Mouse (Mus musculus) lung, embryonic 14.5 days (tissue): ENCODE measurements at regions not wholly inside any gene's neighbourhood (a gene's known extent, or its start where the extent isn't known, plus 50 kb on each side); places are given as distances from the start of the nearest gene placed in this dataset.
A peak's percentile ranks its signal among the peaks of the same experiment; 100 is the strongest.

ENCODE experiments used
- ATAC-seq: fragments of 200-750 bp; cut with Nextera tagmentation; 2 replicates; pipeline ENCODE4 v1.8.0; 2017; ENCODE audit warnings: mild to moderate bottlenecking, moderate TSS enrichment, moderate library complexity; ENCODE audit not compliant: insufficient read depth
- DNase-seq: peaks from one replicate; pipeline ENCODE4 v3.0.0-alpha.2; 2015
- H3K27ac ChIP-seq: fragments of 300-500 bp; sonication (generic); 2 replicates; pipeline ENCODE4 v1.5.1; 2014; ENCODE audit warnings: low read depth, mild to moderate bottlenecking, moderate library complexity
- H3K27me3 ChIP-seq: fragments of 300-500 bp; sonication (generic); 2 replicates; pipeline ENCODE4 v1.6.1; 2014; ENCODE audit warnings: low read length, control low read depth; ENCODE audit not compliant: insufficient read depth
- H3K36me3 ChIP-seq: fragments of 300-500 bp; sonication (generic); 2 replicates; pipeline ENCODE4 v1.6.1; 2014; ENCODE audit warnings: control low read depth; ENCODE audit not compliant: insufficient read depth
- H3K4me1 ChIP-seq: fragments of 300-500 bp; sonication (generic); 2 replicates; pipeline ENCODE4 v1.6.1; 2014; ENCODE audit warnings: antibody characterized with exemption, control low read depth; ENCODE audit not compliant: insufficient read depth
- H3K4me2 ChIP-seq: fragments of 300-500 bp; sonication (generic); 2 replicates; pipeline ENCODE4 v1.6.1; 2014; ENCODE audit warnings: mild to moderate bottlenecking
- H3K4me3 ChIP-seq: fragments of 300-500 bp; sonication (generic); 2 replicates; pipeline ENCODE4 v1.5.1; 2014; ENCODE audit warnings: low read depth, low read length
- H3K9ac ChIP-seq: fragments of 300-500 bp; sonication (generic); 2 replicates; pipeline ENCODE4 v1.6.1; 2014
- H3K9me3 ChIP-seq: fragments of 300-500 bp; sonication (generic); 2 replicates; pipeline ENCODE4 v1.6.1; 2016; ENCODE audit warnings: low read depth, low read length, control low read depth
- CTCF ChIP-seq: IDR thresholded peaks from 2 replicates; pipeline ENCODE4 v1.5.1; 2016; ENCODE audit warnings: antibody characterized with exemption, low read depth
- WGBS: fragments of 180-500 bp; shearing (Covaris S2); extraction: QIAGEN DNeasy Blood & Tissue Kit; methylation state at CpG from one replicate; pipeline ENCODE4 v1.1.7; 2014; 5-methylcytosine and 5-hydroxymethylcytosine counted together

GRCm38 (mm10) chr9:30772456-30772855, 149.8 kb downstream of the Adamts15 start:
- Histone ChIP-seq H3K9me3 (no peaks in the 10 kb centered on the region), H3K4me3 (no peak overlapping the region), H3K4me2 (no peak overlapping the region), H3K36me3 (no peaks in the 10 kb centered on the region), H3K27ac (no peak overlapping the region), H3K27me3 (no peaks in the 10 kb centered on the region), H3K9ac (no peak overlapping the region), H3K4me1 (no peaks in the 10 kb centered on the region)
- DNase-seq, result no peak
- WGBS, result 64% methylated on average over 3 of the region's 3 CpGs
- no peak for ATAC-seq
- TF ChIP-seq CTCF, result no peak

GRCm38 (mm10) chr9:30770436-30771173, 151.6 kb downstream of the Adamts15 start:
- ATAC-seq (no peak; the same call in 1 of the 2 replicates), DNase-seq (peak; percentile 23)
- H3K36me3 ChIP-seq, result no peaks in the 10 kb centered on the region
- H3K9ac ChIP-seq, result no peak overlapping the region
- no peaks in the 10 kb centered on the region for H3K9me3 ChIP-seq
- WGBS, result 41% methylated on average over 8 of the region's 8 CpGs
- H3K4me1 ChIP-seq, result no peaks in the 10 kb centered on the region
- no peak overlapping the region for H3K4me3 ChIP-seq
- no peak for TF ChIP-seq CTCF
- 0 out of 2 replicates have a peak overlapping the region, but pooled peaks have one; percentile 4 for H3K27ac ChIP-seq
- H3K27me3 ChIP-seq, result no peaks in the 10 kb centered on the region
- no peak overlapping the region for H3K4me2 ChIP-seq

GRCm38 (mm10) chr9:30769435-30769729, 152.9 kb downstream of the Adamts15 start:
- no peak overlapping the region for H3K4me2 ChIP-seq
- H3K4me1 ChIP-seq, result no peaks in the 10 kb centered on the region
- H3K36me3 ChIP-seq, result no peaks in the 10 kb centered on the region
- H3K27ac ChIP-seq, result no peak overlapping the region
- no peak overlapping the region for H3K4me3 ChIP-seq
- H3K27me3 ChIP-seq, result no peaks in the 10 kb centered on the region
- DNase-seq, result no peak
- TF ChIP-seq CTCF, result no peak
- ATAC-seq, result no peak
- H3K9me3 ChIP-seq, result no peaks in the 10 kb centered on the region
- WGBS, result 50% methylated on average over 4 of the region's 4 CpGs
- no peak overlapping the region for H3K9ac ChIP-seq

- no peak overlapping the region for H3K4me2 ChIP-seq
- H3K9me3 ChIP-seq, result no peaks in the 10 kb centered on the region
- no peak overlapping the region for H3K27ac ChIP-seq
- ATAC-seq, result no peak
- no peaks in the 10 kb centered on the region for H3K36me3 ChIP-seq
- H3K9ac ChIP-seq, result no peak overlapping the region
- peak; percentile 44 for DNase-seq
- no peak overlapping the region for H3K4me3 ChIP-seq
- H3K4me1 ChIP-seq, result no peaks in the 10 kb centered on the region
- 40% methylated on average over 7 of the region's 7 CpGs for WGBS
- no peak for TF ChIP-seq CTCF
- no peaks in the 10 kb centered on the region for H3K27me3 ChIP-seq
These were observed 153.4 kb downstream of the Adamts15 start for GRCm38 (mm10) chr9:30768665-30769434.

- no peak overlapping the region for H3K9ac ChIP-seq
- H3K36me3 ChIP-seq, result no peaks in the 10 kb centered on the region
- ATAC-seq (no peak), DNase-seq (no peak)
- no peak overlapping the region for H3K27ac ChIP-seq
- H3K4me3 ChIP-seq, result no peak overlapping the region
- 91% methylated on average over 6 of the region's 6 CpGs for WGBS
- H3K9me3 ChIP-seq, result no peaks in the 10 kb centered on the region
- H3K4me1 ChIP-seq, result no peaks in the 10 kb centered on the region
- H3K4me2 ChIP-seq, result no peak overlapping the region
- TF ChIP-seq CTCF, result no peak
- H3K27me3 ChIP-seq, result no peaks in the 10 kb centered on the region
These were observed 155.6 kb downstream of the Adamts15 start for GRCm38 (mm10) chr9:30766701-30767100.

GRCm38 (mm10) chr9:30766171-30766570, 156.1 kb downstream of the Adamts15 start:
- Histone ChIP-seq H3K27ac (no peak overlapping the region), H3K27me3 (no peaks in the 10 kb centered on the region), H3K4me2 (no peak overlapping the region), H3K36me3 (no peaks in the 10 kb centered on the region), H3K4me3 (no peak overlapping the region), H3K9ac (no peak overlapping the region), H3K9me3 (no peaks in the 10 kb centered on the region), H3K4me1 (no peaks in the 10 kb centered on the region)
- WGBS, result 75% methylated on average over 3 of the region's 3 CpGs
- no peak for TF ChIP-seq CTCF
- DNase-seq (no peak), ATAC-seq (no peak)

GRCm38 (mm10) chr9:30765017-30765569, 157.2 kb downstream of the Adamts15 start:
- Histone ChIP-seq H3K27ac (no peak overlapping the region), H3K4me2 (no peak overlapping the region), H3K27me3 (no peaks in the 10 kb centered on the region), H3K9ac (no peak overlapping the region), H3K4me3 (no peak overlapping the region), H3K36me3 (no peaks in the 10 kb centered on the region), H3K4me1 (no peaks in the 10 kb centered on the region), H3K9me3 (no peaks in the 10 kb centered on the region)
- no peak for ATAC-seq
- DNase-seq, result no peak
- no peak for TF ChIP-seq CTCF
- 69% methylated on average over 7 of the region's 7 CpGs for WGBS
